Mouse (Mus musculus) left cerebral cortex, adult 11 months (tissue): ENCODE measurements at regions not wholly inside any gene's neighbourhood (a gene's known extent, or its start where the extent isn't known, plus 50 kb on each side); places are given as distances from the start of the nearest gene placed in this dataset.
A peak's percentile ranks its signal among the peaks of the same experiment; 100 is the strongest.

Experiments used
- DNase-seq: peaks from one replicate; pipeline ENCODE4 v3.0.0; 2022; ENCODE audit warnings: low spot score

- no peak for DNase-seq
These were observed 59.7 kb upstream of the Tbx20 start for GRCm38 (mm10) chr9:24833766-24834165.

DNA sequence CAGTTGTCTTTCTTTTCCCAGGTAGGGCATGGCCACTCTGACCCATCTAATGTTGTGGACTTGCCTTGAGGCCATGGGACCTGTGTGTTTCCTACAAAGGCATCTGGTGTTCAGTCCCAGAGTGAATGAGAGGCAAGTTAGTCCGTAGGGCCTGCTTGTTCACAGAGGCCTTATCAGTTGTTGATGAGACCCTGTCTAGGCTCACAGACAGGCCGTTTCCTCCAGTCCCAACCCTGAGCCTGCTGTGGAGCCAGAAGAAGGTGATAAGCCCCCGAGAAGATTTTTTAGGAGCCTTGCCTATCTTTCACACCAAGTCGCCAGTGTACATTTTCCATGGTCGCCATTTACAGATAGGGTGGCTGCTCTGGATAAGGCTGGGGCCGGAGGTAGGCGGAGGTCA is 74.1 kb upstream of the Tbx20 start:
- no peak for DNase-seq

DNA sequence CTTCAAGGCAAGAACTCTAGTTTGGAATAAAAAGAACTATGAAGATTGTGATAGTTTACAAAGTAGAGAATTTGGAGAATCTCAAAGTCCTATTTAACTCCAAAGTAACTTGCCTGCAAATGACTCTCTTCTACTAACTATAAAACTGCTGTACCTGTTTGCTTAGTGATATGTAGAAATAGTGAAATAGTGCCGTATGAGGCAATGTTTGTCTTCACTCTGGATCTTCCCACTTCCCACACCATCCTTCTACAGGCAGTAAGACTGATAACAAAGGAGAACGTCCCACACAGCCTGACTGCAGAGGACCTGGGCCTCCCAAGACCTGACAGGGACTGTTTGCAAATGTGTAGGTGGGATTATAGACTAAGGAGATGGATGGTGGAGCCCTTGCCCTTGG is 85.4 kb upstream of the Tbx20 start:
- no peak for DNase-seq

DNA sequence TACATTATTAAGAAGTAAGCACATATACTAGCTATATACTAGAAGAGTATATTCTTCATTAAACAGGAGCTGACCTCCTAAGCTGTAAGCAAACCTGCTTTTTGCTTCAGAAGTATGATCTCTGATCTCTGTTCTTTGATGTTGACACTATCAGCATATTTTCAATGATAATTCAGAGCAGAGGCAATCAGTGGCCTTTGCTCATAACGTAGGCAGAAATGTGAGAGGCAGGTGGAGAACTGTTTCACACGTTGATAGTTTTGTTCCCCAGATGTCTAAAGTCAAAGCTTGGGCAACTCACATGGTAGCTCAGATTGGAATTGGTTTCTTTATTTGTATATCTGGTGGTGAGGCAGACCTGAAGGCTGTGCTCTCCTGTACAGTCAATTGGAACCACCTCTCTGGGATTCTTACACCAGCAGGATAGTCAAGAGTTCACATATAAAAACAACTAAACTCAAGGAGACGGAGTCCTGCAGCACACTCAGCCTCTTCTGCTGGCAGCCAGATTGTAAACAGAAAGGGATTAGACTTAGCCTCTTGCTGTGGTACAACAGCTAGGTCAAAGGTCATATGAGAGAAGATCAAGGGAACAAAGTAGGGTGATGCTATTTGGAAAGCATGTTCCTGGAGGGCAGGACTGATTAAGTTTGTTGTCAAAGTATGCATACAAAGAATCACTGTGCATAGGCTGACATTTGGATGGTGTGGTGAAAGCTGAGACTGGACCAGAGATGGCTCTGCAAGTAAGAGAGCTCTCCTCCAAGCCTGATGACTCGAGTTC is 92.5 kb upstream of the Tbx20 start:
- no peak for DNase-seq

- no peak for DNase-seq
These were observed 94.6 kb upstream of the Tbx20 start for GRCm38 (mm10) chr9:24868746-24869145.

GRCm38 (mm10) chr9:24874434-24875143 is 100.5 kb upstream of the Tbx20 start:
- no peak for DNase-seq

DNA sequence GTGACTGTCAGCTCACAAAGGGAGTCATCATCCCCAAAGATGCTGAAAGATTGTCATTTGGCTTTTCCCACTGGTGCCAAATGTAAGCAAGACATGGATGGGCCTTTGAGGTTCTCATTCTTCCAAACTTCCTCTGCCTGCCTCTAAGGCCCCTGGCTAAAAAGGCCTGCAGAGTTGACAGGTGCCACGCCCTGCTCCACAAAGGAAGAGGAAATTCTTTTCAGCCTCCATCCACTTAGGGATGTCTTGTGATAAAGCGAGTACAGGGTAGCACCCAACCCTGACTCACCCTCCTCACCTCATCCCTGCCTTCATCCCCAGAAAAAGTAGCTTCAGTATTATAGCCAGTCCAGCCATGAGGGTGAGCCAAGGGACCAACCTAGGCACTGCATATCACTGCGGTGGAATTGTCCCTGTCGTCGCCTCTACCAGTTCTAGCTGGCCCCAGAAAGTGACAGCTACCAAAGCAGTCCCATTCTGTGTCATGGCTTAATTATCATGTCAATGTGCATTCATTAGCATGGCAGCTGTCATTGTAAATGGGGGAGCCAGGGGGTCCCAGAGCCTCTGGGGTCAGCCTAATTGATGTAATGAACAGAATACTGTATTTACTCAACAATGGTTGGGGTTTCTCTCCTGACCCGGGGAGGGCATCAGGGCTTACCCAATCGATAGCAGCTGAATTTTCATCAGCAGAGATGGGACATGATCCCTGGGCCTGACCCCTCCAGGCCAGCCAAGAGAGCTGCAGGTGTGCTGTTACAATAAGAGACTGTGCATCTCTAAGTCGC is 104.5 kb upstream of the Tbx20 start:
- no peak for DNase-seq

- DNase-seq, result no peak
These were observed 105.6 kb upstream of the Tbx20 start for GRCm38 (mm10) chr9:24879662-24880061.

- DNase-seq, result no peak
These were observed 109.9 kb upstream of the Tbx20 start for GRCm38 (mm10) chr9:24884011-24884410.

GRCm38 (mm10) chr9:24888282-24888681 is 114.2 kb upstream of the Tbx20 start:
- no peak for DNase-seq

DNA sequence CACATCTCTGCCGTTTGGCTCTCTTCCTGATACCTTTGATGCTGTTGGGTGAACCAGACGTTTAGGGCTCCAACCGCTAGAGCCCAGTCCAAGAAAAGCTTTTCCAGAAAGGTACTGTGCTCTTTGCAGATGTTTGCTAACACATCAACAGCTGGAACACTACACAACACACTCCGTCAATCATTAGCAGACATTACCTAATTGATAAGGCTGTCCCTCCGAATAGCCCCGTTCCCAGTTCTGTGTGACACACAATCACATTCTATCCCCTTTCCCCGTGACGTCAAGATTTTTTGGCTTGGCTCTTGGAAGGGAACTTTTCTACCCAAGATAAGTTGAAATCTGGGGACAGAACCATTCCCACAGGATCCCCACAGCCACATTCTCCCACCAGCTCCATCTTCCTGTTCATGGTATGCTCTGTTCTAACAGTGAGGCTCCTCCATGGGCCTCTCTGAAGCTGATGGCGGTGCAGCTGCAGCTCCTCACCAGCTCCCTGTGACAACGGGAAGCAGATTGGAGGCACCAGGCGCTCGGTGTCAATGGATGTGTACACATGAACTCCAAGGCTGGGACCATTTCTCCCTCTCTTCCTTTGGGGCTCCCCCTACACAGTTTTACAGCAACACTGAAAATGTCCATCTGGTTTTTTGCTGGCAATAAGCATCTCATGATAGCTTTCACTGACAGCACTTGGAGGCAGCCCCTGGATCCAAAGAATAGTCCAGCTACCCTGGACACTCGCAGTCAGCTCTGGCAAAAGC is 122.6 kb upstream of the Tbx20 start:
- no peak for DNase-seq

DNA sequence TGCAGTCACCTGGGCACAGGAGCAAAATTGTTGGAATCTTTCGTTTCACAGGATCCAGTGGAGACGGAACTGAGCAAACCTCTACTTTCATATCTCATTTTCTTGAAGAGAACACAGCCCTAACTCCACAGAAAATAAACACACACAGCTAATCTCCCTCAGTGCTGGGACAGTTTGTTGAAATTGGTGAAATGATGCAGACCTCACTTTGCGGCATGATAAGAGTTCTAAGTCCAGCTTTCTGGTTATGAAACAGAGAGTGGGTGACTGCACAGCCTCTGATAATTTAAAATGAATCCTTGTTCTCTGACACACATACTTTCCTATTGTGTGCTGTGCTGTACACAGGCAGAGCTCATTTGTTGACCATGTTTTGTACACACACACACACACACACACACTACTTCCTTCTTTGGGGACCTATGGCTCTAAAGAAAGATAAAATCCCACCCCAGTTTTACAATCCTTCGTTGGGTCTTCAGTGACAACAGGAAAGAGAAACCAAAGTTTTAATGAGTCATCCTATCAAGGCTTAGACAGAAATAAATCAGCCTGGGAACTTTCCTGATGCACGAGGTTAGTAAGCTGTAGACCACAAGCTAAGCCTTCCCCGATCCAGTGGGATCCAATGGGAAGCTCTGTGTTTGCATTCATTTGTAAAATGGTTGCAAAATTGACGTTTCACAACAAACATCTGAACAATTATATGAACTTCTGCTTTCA is 125.3 kb upstream of the Tbx20 start:
- DNase-seq, result no peak

DNA sequence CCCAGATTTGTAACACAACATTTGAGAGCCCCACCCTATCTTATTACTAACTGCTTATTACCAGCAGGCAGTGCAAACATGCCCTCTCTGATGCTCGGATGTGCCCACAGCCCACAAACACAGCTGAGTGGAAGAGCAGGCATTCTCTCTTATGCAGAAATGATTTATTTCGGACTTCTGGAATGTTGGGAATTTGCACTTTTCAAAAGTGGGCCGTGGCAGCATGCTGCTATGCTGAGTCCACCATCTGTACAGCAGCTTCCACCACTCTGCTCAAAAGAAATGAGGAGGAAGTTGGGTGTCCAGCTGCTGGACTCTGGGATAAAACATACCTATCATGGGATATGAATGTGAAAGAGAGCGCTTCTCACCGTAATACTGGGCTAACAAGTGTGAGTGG is 129.6 kb upstream of the Tbx20 start:
- DNase-seq, result no peak

DNA sequence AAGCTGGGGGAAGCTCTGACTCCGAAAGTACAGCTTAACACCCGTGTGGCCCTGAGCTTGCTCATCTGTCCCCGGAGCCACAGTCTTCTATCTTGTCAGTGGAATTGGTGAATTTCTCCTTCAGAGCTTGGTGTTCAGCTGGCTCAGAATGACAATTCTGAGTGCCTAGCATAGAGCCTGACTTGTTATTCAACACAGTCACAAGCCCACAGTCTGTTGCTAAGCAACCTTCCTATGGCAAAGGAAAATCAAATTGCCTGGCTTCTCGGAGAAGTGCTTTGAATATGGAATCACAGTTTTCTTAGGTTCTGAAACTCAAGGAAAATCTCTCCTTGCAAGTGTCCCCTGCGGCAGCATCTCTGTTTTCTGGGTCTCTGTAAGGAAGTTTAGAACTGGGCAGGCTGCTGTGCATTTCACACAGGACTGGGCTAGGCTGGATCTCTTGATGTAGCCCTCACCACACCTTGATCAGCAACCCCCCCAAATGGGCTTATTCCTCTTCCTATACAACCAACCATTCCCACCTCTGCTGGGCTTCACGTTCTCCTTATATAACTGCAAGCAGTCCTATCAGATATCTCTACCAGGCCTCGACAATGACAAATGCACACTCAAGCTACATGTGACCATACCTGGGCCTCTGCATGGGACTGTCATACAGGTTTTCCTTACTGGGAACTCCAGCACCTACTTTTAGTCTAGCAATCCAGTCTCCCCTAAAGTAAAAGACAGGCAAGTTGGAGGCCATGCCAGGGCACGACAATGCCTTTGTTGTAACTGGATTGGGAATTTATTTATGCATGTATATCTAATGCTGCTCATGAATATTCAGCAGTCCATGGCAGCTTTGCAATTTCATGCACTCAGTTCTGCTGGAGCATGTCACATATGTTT is 135.2 kb upstream of the Tbx20 start:
- DNase-seq, result peak; percentile 27

DNA sequence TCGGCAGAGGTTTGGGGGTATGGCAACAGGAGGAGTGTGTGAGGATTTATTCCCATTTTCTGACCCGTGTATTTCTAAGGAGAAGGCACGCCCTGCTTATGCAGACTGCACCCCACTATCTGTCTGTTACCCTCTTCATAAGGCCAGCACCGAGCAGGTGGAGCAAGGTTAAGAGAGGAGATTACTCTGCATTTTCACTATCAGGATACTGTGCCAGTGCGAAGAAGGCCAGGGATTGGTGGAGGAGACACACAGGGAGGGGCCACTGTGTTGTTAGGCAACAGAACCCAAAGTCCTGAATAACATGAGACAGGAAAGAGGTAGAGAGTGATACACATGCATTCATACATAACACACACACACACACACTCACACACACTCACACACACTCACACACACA is 136.6 kb upstream of the Tbx20 start:
- no peak for DNase-seq

DNA sequence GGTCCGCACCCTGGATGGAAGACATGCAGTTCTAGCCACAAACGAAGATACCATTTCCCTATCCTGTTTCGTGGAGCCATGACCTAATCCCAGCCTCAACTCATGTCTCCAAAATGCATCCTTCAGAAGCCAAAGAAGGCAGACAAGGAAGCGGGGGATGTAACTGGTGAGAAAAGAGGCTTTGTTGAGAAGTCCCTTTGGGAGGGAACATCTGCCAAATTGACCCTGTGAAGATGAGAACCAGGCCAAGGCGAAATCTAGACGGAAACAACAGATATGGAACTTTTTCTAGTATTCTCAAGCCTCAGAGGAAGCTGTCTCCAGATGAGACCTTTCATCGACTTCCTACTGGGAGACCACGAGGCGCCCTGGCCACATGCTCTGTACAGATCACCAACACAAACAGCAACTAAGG is 145.9 kb upstream of the Tbx20 start:
- no peak for DNase-seq

- no peak for DNase-seq
These were observed 148.2 kb upstream of the Tbx20 start for GRCm38 (mm10) chr9:24922051-24922860.

- no peak for DNase-seq
These were observed 149.4 kb upstream of the Tbx20 start for GRCm38 (mm10) chr9:24923514-24923913.

DNA sequence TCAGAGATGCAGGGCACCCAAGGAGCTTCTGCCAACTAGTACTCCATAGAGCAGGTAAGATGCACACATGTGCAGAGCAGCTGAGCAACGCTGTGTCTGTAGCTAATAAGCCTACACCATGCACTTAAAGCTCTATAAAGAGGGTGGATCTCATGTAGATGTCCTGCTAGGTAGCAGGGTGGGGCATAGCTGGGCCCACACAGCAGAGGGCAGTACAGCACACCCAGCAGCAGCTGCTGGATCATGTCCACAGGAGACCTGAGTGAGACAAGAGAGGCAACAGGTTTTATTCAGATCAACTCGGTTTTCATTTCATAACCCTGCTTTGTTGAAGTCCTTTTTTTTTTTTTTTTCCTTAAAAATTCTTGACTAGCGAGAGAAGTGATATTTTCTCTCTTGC is 151.5 kb upstream of the Gm10181 start:
- no peak for DNase-seq

- no peak for DNase-seq
These were observed 146.3 kb upstream of the Gm10181 start for GRCm38 (mm10) chr9:24942943-24943342.
